Mouse (Mus musculus): ENCODE results near the gene Henmt1.
A peak's percentile ranks its signal among the peaks of the same experiment; 100 is the strongest.

Gene Henmt1

DNA sequence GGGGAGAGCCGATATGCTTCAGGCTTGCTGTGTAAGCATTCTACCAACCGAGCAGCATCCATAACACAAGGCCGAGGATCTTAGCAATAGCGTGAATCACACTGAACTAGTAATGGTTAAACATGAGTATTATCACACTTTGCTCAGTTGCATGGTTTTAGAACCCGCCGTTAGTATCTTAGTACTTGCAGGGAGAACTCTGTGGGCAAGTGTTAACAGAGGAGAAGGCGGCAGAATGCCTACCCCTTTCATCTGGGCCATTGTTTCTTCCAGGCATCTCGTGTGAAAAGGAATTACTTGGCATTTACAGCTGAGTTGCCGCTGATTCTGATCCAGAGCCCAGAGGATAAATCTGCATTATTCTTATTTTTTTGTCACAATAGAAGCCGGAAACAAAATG is 1.3 kb downstream of the Henmt1 start:
- no peak for DNase-seq

GRCm38 (mm10) chr3:108957976-108958375 is 18.3 kb downstream of the Henmt1 start:
- DNase-seq, result no peak

DNA sequence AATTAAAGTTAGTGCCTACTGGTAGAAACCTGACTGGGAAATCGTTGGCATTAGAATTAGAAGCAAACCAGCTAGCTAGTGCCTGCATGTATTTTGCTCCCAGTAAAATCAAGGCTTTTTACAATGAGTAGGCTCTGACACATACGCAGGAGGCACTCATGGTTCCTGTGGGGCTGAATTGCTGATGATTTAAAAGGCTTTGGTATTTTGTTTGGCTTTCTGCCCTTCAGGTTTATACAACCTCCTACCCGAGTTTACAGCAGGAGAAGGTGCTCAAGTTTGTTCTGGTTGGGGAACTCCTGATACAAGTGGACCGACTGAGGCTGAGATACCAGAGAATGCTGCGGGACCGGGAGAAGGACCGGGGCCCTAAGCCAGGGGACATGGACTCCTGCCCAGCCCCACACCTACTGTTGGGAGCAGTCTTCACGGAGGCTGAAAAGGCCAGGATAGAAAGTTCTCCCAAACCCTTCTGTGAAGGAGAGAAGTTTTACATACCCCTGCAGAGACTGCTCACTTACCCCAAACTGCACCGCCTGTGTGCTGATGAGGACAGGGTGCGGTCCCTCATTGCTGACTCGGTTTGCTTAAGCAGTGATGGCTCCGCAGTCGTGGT is 20.1 kb downstream of the Henmt1 start:
- DNase-seq, result no peak

DNA sequence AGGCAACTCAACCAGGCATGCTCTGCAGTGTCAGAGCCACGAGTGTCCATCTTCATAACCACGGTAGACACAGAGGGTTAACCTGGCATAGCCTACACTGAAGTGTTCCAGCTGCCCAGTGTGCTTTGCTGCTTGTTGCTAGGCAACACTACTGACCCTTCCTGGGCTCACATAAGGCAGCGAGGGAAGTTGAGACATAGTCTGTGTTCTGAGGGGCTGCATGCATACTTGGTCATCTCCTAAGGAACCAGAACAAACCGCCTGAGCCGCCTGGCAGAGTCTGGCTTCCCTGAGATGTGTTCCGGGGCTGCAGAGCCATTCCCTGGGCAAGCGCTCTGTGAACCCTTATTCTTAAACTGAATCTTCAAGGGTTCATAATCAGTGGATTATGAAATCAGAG is 21.6 kb downstream of the Henmt1 start:
- peak; percentile 27 for DNase-seq

- DNase-seq, result no peak
Measured at GRCm38 (mm10) chr3:108961655-108962054, 22.0 kb downstream of the Henmt1 start.

- no peak for DNase-seq
Measured at GRCm38 (mm10) chr3:108963278-108963677, 23.6 kb downstream of the Henmt1 start.

DNA sequence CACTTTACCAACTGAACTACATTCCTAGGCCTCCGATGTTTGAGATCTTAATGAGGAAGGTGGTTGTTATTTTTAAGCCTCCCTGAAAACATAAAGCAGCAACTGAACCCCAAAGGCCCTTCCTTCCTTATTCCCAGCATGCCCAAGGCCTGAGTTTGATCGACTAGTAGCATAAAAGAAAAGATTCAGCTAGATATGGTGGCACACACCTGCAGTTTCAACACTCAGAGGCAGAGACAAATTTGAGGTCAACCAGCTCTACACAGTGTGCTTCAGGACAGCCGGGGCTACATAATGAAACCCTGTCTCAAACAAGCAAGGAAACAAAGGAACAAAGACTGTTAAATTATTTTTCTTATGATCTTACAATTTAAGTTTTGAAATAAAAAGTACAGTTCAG is 24.1 kb downstream of the Henmt1 start:
- no peak for DNase-seq

- DNase-seq, result peak; percentile 32
Measured at GRCm38 (mm10) chr3:108964361-108965044, 24.8 kb downstream of the Henmt1 start.

GRCm38 (mm10) chr3:108966051-108966450 is 26.4 kb downstream of the Henmt1 start:
- DNase-seq, result no peak

DNA sequence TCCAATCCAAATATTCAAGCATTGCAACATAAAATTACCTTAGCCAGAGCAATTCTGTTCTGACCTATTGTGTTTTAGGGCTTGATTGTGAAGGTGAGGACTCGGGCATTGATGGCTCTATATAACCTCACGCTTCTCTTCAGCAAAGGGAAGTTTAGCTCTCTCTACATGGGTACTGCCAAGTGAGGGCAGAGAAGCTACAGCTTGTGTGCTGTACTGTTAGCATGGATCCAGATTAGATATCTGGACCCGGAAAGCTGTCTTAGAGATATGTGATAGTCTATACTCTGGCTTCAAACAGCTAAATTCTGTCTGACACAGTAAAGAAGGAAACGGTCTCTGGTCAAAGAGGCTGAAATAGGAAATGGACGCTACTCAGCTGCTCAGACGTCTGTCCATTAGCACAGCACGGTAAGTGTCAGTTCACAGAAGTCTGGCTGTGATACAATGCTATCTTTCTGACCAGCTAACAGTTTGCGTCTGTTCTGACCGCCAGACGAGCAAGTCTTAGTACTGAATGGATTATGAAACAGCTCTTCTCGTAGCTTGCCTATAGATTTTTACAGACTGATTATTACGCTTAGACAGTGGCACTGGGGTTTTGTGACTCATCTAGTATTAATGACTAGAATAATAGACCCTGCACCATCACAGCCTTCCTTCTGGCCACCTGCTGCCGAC is 34.4 kb downstream of the Henmt1 start:
- DNase-seq, result no peak

- peak; percentile 41 for DNase-seq
Measured at GRCm38 (mm10) chr3:108974920-108975485, 35.3 kb downstream of the Henmt1 start.

GRCm38 (mm10) chr3:108977340-108978030 is 37.8 kb downstream of the Henmt1 start:
- no peak for DNase-seq

DNA sequence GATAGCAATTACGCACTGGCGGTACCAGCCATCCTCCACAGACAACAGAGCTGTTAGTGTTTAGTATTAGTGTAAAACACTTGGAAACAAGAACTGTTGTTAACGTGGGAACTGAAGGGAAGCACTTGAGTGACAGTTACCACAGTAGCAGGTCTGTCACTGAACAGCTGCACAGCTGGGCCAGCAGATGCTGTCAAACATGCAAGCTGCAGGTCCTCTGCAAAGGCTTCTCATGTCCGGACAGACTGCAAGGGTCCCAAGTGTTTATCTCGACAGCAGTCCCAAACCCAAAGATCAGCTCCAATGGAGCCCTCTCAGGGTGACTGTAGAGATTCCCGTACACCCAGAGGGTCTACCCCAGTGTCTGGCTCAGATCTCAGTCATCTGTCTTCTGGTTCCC is 42.3 kb downstream of the Henmt1 start:
- DNase-seq, result no peak

DNA sequence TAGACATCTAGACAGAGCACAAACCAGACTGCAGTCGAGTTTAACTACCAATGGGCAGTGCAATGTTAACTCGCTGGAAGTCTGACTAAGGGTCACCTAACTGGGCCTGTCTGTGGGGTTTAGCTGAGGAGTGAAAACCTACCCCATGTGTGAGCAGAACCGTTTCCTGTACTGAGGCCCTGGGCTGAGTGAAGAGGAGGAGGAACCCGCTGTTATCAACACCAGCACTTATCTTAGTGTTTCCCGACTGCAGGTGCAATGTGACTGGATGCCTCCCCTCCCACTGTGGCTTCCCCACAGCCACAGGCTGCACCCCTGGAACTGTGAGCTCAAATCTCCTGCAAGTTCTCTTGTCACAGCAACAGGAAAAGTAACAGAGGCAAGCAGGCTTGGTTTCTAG is 44.3 kb downstream of the Henmt1 start:
- DNase-seq, result no peak

- no peak for DNase-seq
Measured at GRCm38 (mm10) chr3:108986534-108986933, 46.9 kb downstream of the Henmt1 start.

DNA sequence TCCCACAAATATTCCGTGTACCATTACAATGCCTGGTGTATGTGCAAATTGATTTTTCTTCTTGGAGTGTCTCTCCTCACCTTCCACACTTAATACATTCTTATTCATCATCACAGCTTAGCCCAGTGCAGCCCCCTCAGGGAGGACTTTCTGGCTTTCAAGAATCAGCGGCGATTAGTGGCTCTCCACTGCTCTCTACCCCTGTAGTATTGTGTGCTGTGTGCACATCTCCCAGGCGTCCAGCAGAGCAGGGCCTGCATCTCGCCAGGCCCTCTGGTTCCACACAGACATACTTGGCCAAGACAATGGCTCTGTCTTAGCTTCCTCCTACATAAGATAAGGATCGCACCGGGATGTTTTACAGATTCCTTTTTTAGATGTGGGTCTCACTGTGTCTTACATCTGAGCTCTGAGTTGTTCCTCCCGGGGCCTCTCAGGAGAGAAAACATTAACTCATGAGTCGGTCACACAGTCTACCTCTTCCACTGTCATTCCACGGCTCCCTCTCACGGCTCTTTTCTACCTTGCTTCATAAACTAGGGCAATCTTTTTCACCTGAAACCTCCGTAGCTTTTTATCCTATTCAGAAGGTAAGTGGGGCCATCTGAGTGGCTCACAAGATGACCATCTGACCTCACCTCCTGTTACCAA is 47.5 kb downstream of the Henmt1 start:
- DNase-seq, result no peak

GRCm38 (mm10) chr3:108989971-108990548 is 50.4 kb downstream of the Henmt1 start:
- DNase-seq, result no peak

DNA sequence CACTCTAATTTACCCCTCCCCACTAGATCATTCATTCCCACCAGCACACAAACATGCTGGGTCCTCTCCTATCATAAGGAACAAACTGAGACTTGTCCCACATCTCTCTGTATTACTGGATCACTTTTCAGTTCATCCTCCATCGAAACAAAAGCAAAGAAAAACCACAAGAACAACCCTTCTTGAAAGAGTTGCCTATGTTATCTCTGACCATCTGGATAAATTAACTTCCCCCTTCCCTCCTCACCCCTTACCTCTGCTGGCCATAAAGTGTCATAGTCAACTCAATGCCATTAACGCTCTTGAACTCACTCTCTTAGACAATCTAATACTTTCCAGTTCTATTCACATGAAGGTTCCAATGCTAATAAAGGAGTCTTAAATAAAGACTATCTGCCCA is 54.8 kb downstream of the Henmt1 start:
- no peak for DNase-seq

DNA sequence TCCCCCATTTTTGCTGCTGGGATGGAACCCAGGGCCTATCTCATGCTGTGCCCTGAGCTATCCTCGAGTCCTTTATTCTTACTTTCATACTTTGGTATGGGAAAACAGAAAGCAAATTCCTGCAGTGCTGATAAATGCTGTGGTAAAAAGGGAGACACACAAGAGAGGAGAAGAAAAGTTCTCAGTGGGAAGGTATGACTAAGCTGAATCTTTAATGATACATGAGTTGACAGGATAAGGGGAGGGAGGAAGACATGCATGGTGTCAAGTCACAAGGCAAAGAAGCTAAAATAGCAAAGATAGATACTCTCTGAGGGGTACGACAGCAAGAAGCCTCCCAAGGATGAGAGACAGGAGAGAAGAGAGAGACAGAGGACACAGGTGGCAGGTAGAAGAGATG is 55.7 kb downstream of the Henmt1 start:
- DNase-seq, result no peak

GRCm38 (mm10) chr3:108997284-108997683 is 57.6 kb downstream of the Henmt1 start:
- no peak for DNase-seq

DNA sequence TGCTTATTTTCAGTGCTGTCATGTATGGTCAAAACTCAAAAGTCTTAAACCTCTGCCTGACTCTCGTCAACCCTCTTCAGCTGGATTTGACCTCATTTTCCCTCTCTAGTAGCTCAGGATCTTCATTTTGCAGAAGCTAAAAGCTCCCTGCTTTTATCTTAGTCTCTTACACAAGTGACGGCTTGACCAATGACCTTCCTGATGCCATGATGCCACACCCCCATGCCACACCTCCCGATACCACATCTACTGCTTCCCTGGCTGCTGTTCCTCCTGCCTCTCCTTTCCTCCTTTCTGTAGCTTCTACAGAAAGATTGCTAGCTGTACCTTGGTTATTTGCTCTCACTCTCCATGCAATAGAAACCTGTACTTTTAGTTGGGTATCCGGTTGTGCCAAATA is 58.1 kb downstream of the Henmt1 start:
- DNase-seq, result no peak

GRCm38 (mm10) chr3:108999173-108999572 is 59.5 kb downstream of the Henmt1 start:
- DNase-seq, result no peak
